Mouse (Mus musculus) testis, postnatal 10 days (tissue): ENCODE measurements around the gene C4bp.
A peak's percentile ranks its signal among the peaks of the same experiment; 100 is the strongest.
"Not testable (repeated sequence)": the region's sequence is repeated elsewhere in the genome, so short reads cannot be mapped to it uniquely, and the experiment has no call there.

ENCODE experiments used
- DNase-seq: peaks from one replicate; pipeline ENCODE4 v3.0.0; 2021; ENCODE audit warnings: low spot score

Gene C4bp

DNA sequence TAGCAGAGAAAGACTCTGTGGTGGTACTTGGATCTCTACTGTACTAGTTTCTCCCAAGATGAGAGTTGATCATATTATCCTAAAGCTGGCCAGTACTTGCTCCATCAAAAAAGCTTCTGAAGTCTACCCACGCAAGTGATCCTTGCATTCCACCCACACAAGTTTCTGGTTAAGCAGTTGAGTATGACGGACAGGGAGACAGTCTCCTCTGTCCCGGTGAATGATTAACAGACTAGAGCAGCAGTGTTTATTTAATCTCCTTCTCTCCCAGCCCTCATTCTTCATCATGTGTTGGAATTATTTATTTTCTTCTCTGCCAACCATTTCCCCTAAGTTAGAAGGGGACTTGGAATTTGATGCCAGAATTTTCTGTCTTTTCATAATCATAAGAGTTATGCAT lies at the start of gene C4bp:
Gene C4bp (minus strand): TSS at position 179 of the 400 bp plus-strand sequence.
- DNase-seq, result no peak

DNA sequence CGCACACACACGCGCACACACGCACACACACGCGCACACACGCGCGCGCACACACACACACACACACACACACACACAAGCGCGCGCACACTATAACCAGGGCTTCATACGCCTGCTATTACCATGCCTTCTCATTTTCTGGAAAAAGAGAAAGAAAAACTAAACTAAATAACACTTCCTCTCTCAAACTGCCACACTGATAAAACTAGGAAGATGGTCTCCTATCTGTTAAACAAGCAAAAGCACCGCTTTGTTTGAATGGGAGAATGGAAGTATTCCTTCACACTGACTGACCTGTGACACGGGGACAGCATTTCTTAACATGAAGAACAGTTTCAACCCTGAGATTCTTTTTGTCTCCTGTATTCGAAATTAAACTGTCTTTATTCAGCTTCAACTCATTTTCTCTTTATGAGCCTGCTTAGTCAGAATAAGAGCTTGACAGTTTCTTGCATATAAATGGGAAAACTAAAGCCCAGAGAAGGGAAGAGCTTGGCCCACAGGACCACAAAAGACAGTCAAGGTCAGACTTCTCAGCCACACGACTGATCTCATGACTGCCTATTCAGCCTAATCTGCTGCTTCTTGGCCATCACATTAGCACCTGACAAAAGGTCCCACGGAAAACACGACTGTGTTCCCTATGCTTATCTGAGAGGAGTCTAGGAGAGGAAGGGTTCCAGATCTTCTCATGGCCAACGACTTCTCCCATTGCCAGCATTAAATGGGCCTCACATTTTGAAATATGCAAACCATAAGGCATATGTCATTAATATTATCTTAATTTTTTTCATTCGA lies 49.0 kb upstream of the C4bp start:
- DNase-seq, result no peak

DNA sequence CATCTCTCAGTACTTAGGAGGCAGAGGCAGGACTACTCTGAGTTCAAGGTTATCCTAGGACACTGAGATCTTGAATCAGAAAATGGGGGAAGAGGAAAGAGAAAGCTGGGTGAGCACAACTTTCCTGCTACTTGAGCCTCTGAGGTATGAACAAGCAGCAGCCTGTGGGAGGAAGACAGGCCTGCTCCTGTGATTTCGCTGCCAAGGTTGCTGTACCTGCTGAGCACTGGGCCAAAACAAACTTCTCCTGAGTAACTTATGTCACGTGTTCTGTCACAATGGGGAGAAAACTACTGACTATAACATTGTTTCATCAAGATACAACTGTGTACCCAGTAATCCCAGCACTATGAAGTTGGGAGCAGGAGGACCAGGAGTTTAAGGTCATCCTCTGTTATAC lies 42.2 kb upstream of the C4bp start:
- DNase-seq, result no peak

DNA sequence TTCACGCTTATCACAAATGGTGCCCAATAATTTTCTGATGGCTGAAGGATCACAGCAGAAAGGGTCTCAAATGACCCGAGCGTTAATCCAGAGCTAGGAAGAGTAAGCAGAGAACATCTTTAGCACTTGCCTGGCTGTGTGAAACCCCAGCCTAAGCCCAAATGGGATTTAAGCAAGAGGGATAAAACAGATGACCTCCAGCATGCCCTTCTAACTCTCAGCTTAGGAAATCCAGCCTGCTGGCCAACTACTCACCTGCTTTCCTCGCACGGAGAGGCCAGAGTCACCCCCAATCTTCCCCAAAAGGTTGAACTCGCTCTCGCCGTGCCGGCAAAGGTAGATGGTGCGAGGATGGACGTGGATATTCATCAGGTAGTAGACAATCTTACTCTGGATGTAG lies 40.5 kb upstream of the C4bp start:
- no peak for DNase-seq

DNA sequence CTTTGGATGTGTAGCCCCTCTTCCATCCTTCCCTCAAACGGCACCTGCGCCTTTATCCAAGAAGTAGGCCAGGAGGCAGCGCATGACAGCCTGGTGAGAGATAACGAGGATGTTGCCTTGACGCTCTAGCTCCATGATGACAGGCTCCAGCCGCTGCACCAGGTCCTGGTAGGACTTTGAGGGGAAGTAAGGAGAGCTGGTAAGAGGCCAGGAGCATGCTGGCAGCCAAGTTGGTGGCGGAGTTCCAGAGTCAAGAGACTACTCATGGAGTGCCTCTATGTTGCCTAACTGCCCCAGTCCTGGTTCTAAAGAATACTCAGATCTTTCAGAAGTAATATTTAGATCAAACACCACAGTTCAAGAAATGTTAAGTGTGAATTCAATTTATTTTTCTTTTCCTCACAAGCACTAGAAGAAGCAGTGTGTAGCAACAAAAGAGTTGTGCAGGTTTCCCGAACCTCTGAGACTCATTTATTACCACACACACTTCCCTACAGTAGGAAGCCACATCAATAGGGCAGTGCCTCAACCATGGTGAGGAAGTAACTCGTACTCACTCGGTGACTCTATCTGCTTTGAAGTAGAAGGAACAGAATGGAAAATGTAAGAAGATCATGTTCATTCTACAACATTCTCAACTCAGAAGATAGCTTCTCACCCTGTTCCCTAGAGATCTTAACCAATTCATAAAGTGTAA lies 38.7 kb upstream of the C4bp start:
- no peak for DNase-seq

DNA sequence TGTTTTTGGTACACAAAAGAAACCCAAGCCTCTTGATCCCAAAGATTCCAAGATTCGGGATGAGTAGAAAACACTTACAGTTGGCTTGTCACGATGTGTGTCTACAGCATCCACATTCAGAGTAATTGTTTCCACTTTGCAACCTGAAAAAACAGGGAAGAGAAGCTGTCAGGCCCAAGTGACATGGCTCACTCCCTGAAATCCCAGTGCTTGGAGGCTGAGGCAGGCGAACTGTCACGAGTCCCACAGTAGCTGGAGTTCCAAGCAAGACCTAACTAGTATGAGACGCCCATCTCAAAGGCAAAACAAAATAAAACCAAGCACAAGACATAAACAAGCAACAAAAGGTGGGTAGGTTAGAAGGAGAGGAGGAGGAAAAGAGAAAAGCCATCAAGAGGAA lies 37.2 kb upstream of the C4bp start:
- no peak for DNase-seq

DNA sequence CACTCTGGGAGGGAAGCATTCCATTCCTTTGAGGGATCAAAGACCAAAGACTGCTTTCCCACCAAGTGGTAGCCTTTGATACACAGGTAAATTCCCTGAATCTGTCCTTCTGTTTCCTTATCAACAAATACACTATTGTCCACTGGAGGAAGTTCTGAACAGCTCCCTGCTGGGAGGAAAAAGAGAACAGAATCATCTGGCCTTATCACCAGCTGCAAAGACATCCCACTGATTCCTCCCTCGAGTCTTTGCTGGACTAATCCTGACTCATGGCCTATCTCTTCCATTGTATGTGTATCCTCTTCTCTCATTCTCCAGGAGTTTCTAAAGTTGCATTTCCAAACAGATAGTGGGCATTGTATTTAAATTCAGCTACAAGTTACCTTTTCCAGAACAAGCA lies 22.5 kb upstream of the C4bp start:
- DNase-seq, result no peak

DNA sequence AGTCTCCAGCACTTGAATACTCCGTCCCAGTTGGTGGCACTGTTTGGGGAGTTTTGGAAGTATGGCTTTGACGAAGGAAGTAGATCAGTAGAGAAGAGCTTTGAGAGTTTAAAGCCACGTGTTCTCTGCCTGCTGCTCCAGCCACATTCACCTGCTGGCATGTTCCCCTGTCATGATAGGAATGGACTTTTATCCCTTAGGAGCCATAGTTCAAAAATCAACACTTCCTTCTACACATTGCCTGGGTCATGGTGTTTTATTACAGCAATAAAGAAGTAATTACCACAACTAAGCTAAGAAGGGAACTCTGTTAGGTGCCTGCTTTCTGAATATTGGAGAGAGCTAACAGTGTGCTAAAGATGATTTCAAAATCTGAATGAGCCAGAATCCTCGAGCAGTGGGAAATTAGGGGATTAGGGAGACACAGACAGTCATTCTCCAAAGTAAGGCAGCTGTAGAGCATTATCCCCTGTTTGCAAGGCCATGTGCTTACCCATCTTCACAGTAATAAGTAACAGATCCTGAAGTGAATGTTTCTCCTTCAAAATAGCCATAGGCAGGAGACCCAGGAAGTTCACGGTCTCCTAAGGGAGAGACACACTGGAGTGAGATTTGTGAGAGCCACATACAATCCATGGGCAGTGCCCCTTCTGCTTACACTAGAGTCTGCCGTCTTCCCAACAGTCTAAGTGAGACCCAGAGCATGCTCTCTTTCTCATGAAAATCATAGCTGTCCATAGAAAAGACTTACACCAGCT lies 20.4 kb upstream of the C4bp start:
- DNase-seq, result no peak

DNA sequence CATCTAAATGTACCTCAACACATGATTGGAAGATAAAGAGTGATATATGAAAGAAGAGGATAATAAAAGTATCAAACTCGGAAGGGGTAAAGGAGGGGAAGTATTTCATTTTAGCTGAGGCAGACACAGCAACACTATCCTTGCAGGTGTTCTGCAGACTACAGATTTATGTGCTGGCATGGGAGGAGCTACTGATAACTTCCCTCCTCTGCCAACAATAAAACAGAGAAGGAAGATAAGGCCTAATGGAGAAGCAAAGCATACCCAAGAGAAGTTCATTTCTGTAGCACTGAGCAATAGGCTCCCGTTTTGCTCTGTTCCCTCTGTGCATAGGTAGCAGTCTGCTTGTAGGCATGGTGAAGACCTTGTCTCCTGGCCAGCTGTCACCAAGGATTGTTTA lies 19.6 kb upstream of the C4bp start:
- no peak for DNase-seq

DNA sequence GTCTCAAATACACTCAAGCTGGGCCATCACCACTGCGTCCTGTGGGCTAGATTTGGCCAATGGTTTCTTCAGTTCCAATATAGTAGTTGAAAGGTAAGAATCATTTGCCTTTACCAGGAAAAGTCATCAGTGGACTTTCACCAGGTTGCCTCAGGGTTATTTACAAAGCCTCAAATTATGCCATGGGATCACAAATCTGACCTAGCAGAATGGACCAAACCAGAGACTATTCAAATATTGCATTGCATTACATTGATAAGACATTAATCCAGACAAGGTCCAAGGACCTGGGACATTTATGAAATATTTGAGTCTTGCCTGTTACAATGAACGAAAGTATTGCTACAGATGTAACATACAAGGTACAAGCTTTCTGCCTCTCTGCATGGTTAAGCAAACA lies 17.1 kb upstream of the C4bp start:
- no peak for DNase-seq

DNA sequence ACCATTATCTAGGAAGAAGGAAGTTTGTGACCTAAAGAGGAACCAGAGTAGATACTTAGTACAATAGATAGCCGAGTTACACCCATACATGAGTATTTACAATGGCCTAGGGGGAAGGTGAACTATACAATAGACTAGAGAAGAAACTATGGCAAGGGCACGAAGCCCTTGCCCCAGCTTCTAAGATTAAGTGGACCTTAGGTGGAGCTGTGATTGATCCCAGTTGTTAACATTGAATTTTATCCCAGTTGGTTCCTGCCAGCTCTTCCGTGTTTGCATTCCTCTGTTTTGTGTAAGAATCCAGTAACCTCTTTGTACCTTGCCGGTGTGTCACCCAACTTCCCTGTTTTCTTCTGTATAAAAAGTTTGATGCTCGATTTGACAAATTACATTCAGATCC lies 2.1 kb upstream of the C4bp start:
- not testable (repeated sequence) for DNase-seq

DNA sequence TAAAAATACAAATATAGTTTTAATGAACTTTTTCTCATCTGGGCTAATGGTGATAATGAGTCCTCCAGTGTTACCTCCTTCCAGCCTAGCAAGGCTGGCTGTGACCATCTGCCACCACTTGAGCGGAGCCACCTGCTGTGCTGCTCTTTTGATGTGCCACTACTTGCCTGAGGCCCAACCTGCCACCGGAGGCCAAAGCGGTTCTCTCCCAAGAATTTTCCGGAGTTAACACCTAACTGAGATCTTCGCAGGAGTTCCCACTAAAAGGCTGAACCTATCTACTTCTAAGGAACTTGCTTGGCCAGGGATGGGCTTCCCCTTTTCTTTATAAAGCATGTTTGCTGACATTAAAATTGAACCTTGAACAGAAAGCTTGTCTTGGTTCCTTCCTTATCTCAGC lies 1.8 kb downstream of the C4bp start:
- DNase-seq, result not testable (repeated sequence)

DNA sequence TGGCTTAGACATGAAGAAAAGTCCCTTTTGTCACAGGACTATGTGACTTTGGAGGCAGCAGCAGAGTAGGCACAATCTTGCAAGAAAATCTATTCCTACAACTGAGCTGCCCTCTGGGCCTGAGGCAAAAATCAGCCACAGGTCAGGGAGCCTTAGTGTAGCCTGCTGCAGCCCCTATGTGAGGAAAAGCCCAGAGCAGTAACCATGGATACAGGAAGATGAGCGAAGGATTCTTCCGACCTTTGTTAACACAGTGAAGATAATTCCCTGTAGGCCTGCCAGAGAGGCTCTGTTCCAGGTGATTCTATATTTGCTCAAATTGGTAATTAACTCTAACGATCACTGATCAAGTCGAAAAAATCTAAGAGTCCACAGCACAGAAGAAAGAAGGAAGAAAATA lies 17.3 kb downstream of the C4bp start:
- DNase-seq, result no peak

DNA sequence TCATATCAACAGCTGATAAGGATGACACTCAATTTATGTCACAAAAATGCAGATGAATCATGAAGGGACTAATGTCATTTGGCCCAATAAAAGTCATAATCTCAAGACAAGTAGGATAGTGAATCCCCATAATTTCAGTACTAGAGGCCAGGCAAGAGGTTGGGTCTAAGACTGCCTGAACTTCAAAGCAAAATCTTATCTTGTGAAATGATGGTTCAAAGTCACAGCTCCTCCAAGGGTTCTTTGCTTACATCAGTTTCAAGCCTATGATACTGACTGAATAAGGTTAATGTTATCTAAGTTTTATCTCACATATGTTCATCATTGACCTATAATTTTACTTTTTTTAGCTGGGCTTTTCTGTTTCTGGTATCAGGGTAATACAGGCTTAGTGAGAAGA lies 20.5 kb downstream of the C4bp start:
- DNase-seq, result no peak

DNA sequence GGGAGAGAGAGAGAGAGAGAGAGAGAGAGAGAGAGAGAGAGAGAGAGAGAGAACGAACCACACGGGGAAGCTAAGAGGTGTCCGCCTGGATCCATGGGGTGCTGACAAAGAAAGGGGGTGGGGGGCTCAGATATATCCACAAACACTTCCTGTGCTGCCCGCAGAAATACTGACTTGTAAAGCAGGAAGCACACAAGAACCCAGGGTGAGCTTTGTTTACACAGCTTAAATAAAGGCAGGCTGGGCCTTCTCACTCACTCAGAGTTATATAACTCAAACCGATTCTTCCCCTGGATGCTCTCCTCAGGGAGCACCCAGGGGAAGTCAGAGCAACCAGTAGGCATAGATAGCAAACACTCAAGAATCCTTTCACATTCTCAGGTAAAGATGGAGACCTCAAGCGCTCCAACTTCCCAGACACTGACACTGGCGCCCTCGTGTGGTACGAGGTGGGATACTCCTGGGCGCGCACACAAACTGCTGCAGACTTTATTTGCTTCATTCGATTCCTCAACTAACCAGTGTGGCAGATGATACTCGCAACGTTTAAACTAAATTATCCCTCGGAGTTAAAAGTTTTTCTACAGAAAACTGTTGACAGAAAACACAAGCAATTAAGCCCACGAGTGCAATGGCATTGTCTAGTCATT lies 27.5 kb downstream of the C4bp start:
- peak; percentile 86 for DNase-seq

DNA sequence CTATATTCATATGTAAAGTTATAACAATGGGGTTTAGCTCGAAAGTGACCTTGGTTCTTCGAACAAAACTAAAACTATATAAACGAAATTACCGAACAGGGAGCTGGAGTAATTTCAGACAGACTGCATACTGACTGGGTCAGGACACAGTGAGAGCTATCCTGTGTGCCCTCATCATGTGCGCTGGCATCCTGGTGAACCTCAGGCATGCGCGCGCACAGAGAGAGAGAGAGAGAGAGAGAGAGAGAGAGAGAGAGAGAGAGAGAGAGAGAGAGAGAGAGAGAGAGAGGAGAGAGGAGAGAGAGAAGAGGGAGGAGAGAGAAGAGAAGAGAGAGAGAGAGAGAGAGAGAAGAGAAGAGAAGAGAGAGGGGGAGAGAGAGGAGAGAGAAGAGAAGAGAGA lies 28.1 kb downstream of the C4bp start:
- no peak for DNase-seq

DNA sequence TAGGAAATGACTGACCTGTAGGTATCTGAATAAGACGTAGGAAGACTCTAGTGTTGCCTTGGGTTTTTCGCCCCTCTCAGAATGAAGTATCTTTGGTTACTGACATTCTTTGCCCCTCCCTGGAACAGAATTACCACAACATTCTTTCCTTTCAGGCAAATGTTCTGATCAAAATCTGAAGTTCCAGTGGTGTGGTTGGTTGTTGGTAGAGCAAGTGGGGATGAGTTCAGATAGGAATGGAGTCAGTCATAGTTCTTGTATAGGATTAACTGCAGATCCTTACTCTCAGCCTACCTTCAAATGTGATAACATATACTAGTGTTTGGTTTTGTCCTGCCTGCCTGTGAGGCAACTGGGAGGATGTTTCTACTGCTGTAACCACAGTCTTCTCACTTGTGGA lies 31.9 kb downstream of the C4bp start, which contains the start of gene Zp3r:
Gene Zp3r (minus strand): TSS at position 101 of the 400 bp plus-strand sequence.
- DNase-seq, result no peak

DNA sequence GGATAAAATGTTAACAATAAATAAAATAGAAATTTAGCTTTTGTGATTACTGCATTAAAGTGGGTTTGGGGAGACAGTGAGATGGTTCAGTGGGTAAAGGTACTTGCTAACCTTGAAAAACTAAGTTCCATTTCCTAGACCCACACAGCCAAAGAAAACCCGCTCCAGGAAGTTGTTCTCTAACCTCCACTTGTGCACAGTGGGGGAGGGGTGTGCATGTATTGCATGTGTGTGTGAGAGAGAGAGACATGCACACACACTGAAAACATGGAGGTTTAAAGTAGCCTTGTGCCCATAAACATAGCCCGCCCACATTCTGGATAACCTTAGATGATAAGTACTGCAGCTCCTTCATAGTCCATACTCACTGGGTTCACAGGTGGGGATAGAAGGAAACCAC lies 65.1 kb downstream of the C4bp start:
- no peak for DNase-seq

DNA sequence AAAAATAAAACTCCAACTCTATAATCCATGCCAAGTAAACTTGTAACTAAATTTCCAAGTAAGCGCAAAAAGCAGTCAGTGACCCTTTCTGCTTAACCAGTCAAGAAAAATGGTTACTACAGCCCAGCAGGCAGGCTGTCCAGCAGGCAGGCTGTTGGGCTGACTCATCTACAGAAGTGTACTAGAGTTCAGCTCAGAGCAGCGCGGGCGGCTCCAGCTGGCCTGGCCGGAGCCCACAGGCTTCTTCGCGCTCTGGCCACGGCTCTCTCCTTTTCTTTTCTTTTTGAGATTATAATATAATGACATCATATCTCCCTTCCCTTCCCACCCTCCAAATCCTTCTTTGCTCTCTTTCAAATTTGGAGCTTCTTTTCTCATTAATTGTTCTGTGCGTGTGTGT lies 72.8 kb downstream of the C4bp start:
- DNase-seq, result peak; percentile 46
